Mouse (Mus musculus): ENCODE data around the gene Cacna1s. TPM values are rescaled to one million over a fixed set of nuclear protein-coding genes. Genes with fewer than 3 reads are reported as not detected.

Cacna1s gene
- polyA plus RNA-seq, 1 experiment from 2014 or later, result not detected

- H3K4me1 ChIP-seq (ENCODE audit: control insufficient read depth, insufficient read depth, low read length), result peaks cover 39% of the 10 kb centered on the region
- no peak overlapping the region for H3K4me2 ChIP-seq (replicated peaks; ENCODE audit: low read depth, low read length)
- H3K36me3 ChIP-seq (ENCODE audit: control insufficient read depth, insufficient read depth, low read length), result no peaks in the 10 kb centered on the region
- no peaks in the 10 kb centered on the region for H3K27me3 ChIP-seq (ENCODE audit: control insufficient read depth, insufficient read depth, low read length)
- no peak overlapping the region for H3K4me3 ChIP-seq (ENCODE audit: low read length)
- no peak overlapping the region for H3K27ac ChIP-seq (ENCODE audit: low read depth, low read length)
- no peak overlapping the region for H3K9ac ChIP-seq (ENCODE audit: low read depth, low read length)
- no peak for ATAC-seq (ENCODE audit: low FRiP score, low TSS enrichment)
- 49% methylated on average over 6 of the region's 6 CpGs for WGBS
- no peaks in the 10 kb centered on the region for H3K9me3 ChIP-seq (ENCODE audit: control insufficient read depth, low read length)
Measured at GRCm38 (mm10) chr1:136142336-136142735, 89.8 kb downstream of the Cacna1s start.

- no peak overlapping the region for H3K9ac ChIP-seq (ENCODE audit: low read depth, low read length)
- ATAC-seq (ENCODE audit: low FRiP score, low TSS enrichment), result no peak
- H3K4me1 ChIP-seq (ENCODE audit: control insufficient read depth, insufficient read depth, low read length), result peaks cover 27% of the 10 kb centered on the region
- H3K4me3 ChIP-seq (ENCODE audit: low read length), result no peak overlapping the region
- peaks cover 4% of the 10 kb centered on the region; the same call in 1 of the 2 replicates for H3K36me3 ChIP-seq (ENCODE audit: control insufficient read depth, insufficient read depth, low read length)
- H3K9me3 ChIP-seq (ENCODE audit: control insufficient read depth, low read length), result no peaks in the 10 kb centered on the region
- H3K4me2 ChIP-seq (replicated peaks; ENCODE audit: low read depth, low read length), result no peak overlapping the region
- 89% methylated on average over 10 of the region's 10 CpGs for WGBS
- no peak overlapping the region for H3K27ac ChIP-seq (ENCODE audit: low read depth, low read length)
- H3K27me3 ChIP-seq (ENCODE audit: control insufficient read depth, insufficient read depth, low read length), result no peaks in the 10 kb centered on the region
Measured at GRCm38 (mm10) chr1:136143514-136143913, 91.0 kb downstream of the Cacna1s start.

- no peak overlapping the region for H3K9ac ChIP-seq (ENCODE audit: low read depth, low read length)
- WGBS, result 95% methylated on average over 9 of the region's 9 CpGs
- no peak overlapping the region for H3K4me2 ChIP-seq (replicated peaks; ENCODE audit: low read depth, low read length)
- no peak overlapping the region for H3K27ac ChIP-seq (ENCODE audit: low read depth, low read length)
- H3K4me1 ChIP-seq (ENCODE audit: control insufficient read depth, insufficient read depth, low read length), result no peaks in the 10 kb centered on the region
- H3K9me3 ChIP-seq (ENCODE audit: control insufficient read depth, low read length), result no peaks in the 10 kb centered on the region
- H3K4me3 ChIP-seq (ENCODE audit: low read length), result no peak overlapping the region
- H3K36me3 ChIP-seq (ENCODE audit: control insufficient read depth, insufficient read depth, low read length), result peaks cover 12% of the 10 kb centered on the region
- ATAC-seq (ENCODE audit: low FRiP score, low TSS enrichment), result no peak
- H3K27me3 ChIP-seq (ENCODE audit: control insufficient read depth, insufficient read depth, low read length), result no peaks in the 10 kb centered on the region
Measured at GRCm38 (mm10) chr1:136149702-136150101, 97.2 kb downstream of the Cacna1s start.

GRCm38 (mm10) chr1:136151371-136151770 is 98.8 kb downstream of the Cacna1s start:
- no peak for ATAC-seq (ENCODE audit: low FRiP score, low TSS enrichment)

GRCm38 (mm10) chr1:136156304-136156703 is 103.8 kb downstream of the Cacna1s start:
- ATAC-seq (ENCODE audit: low FRiP score, low TSS enrichment), result no peak
- Histone ChIP-seq H3K4me3 (ENCODE audit: low read length) (no peak overlapping the region), H3K27me3 (ENCODE audit: control insufficient read depth, insufficient read depth, low read length) (no peaks in the 10 kb centered on the region), H3K9ac (ENCODE audit: low read depth, low read length) (no peak overlapping the region), H3K4me1 (ENCODE audit: control insufficient read depth, insufficient read depth, low read length) (no peaks in the 10 kb centered on the region), H3K9me3 (ENCODE audit: control insufficient read depth, low read length) (no peaks in the 10 kb centered on the region), H3K4me2 (replicated peaks; ENCODE audit: low read depth, low read length) (no peak overlapping the region), H3K27ac (ENCODE audit: low read depth, low read length) (no peak overlapping the region), H3K36me3 (ENCODE audit: control insufficient read depth, insufficient read depth, low read length) (peaks cover 15% of the 10 kb centered on the region; the same call in 1 of the 2 replicates)
- WGBS, result 89% methylated on average over 4 of the region's 4 CpGs

More at GRCm38 (mm10) chr1:136151371-136151770, 98.8 kb downstream of the Cacna1s start:
- H3K9me3 ChIP-seq (ENCODE audit: control insufficient read depth, low read length), result no peaks in the 10 kb centered on the region
- H3K4me3 ChIP-seq (ENCODE audit: low read length), result no peak overlapping the region
- H3K27me3 ChIP-seq (ENCODE audit: control insufficient read depth, insufficient read depth, low read length), result no peaks in the 10 kb centered on the region
- no peak overlapping the region for H3K4me2 ChIP-seq (replicated peaks; ENCODE audit: low read depth, low read length)
- peaks cover 15% of the 10 kb centered on the region for H3K36me3 ChIP-seq (ENCODE audit: control insufficient read depth, insufficient read depth, low read length)
- no peaks in the 10 kb centered on the region for H3K4me1 ChIP-seq (ENCODE audit: control insufficient read depth, insufficient read depth, low read length)
- 83% methylated on average over 8 of the region's 8 CpGs for WGBS
- H3K9ac ChIP-seq (ENCODE audit: low read depth, low read length), result no peak overlapping the region
- H3K27ac ChIP-seq (ENCODE audit: low read depth, low read length), result no peak overlapping the region

- Histone ChIP-seq H3K36me3 (ENCODE audit: control insufficient read depth, insufficient read depth, low read length) (peaks cover 15% of the 10 kb centered on the region; the same call in 1 of the 2 replicates), H3K4me3 (ENCODE audit: low read length) (no peak overlapping the region), H3K9me3 (ENCODE audit: control insufficient read depth, low read length) (no peaks in the 10 kb centered on the region), H3K4me2 (replicated peaks; ENCODE audit: low read depth, low read length) (no peak overlapping the region), H3K4me1 (ENCODE audit: control insufficient read depth, insufficient read depth, low read length) (no peaks in the 10 kb centered on the region), H3K27me3 (ENCODE audit: control insufficient read depth, insufficient read depth, low read length) (no peaks in the 10 kb centered on the region), H3K27ac (ENCODE audit: low read depth, low read length) (no peak overlapping the region), H3K9ac (ENCODE audit: low read depth, low read length) (no peak overlapping the region)
- ATAC-seq (ENCODE audit: low FRiP score, low TSS enrichment), result no peak
- 93% methylated on average over 4 of the region's 4 CpGs for WGBS
Measured at GRCm38 (mm10) chr1:136156951-136157350, 104.4 kb downstream of the Cacna1s start.

- peaks cover 27% of the 10 kb centered on the region; the same call in 1 of the 2 replicates for H3K36me3 ChIP-seq (ENCODE audit: control insufficient read depth, insufficient read depth, low read length)
Measured at GRCm38 (mm10) chr1:136159830-136160229, 107.3 kb downstream of the Cacna1s start.

GRCm38 (mm10) chr1:136160297-136160696 is 107.7 kb downstream of the Cacna1s start:
- H3K9ac ChIP-seq (ENCODE audit: low read depth, low read length), result no peak overlapping the region
- H3K4me1 ChIP-seq (ENCODE audit: control insufficient read depth, insufficient read depth, low read length), result no peaks in the 10 kb centered on the region
- no peak overlapping the region for H3K4me2 ChIP-seq (replicated peaks; ENCODE audit: low read depth, low read length)
- H3K27ac ChIP-seq (ENCODE audit: low read depth, low read length), result no peak overlapping the region
- ATAC-seq (ENCODE audit: low FRiP score, low TSS enrichment), result no peak
- H3K36me3 ChIP-seq (ENCODE audit: control insufficient read depth, insufficient read depth, low read length), result peaks cover 29% of the 10 kb centered on the region; the same call in 1 of the 2 replicates
- 92% methylated on average over 12 of the region's 12 CpGs for WGBS
- H3K9me3 ChIP-seq (ENCODE audit: control insufficient read depth, low read length), result no peaks in the 10 kb centered on the region
- H3K27me3 ChIP-seq (ENCODE audit: control insufficient read depth, insufficient read depth, low read length), result no peaks in the 10 kb centered on the region
- H3K4me3 ChIP-seq (ENCODE audit: low read length), result no peak overlapping the region

More at GRCm38 (mm10) chr1:136159830-136160229, 107.3 kb downstream of the Cacna1s start:
- Histone ChIP-seq H3K4me3 (ENCODE audit: low read length) (no peak overlapping the region), H3K4me1 (ENCODE audit: control insufficient read depth, insufficient read depth, low read length) (no peaks in the 10 kb centered on the region), H3K27ac (ENCODE audit: low read depth, low read length) (no peak overlapping the region), H3K9me3 (ENCODE audit: control insufficient read depth, low read length) (no peaks in the 10 kb centered on the region), H3K27me3 (ENCODE audit: control insufficient read depth, insufficient read depth, low read length) (no peaks in the 10 kb centered on the region), H3K4me2 (replicated peaks; ENCODE audit: low read depth, low read length) (no peak overlapping the region), H3K9ac (ENCODE audit: low read depth, low read length) (no peak overlapping the region)
- WGBS, result 52% methylated on average over 12 of the region's 12 CpGs
- ATAC-seq (ENCODE audit: low FRiP score, low TSS enrichment), result no peak

- Histone ChIP-seq H3K4me3 (ENCODE audit: low read length) (no peak overlapping the region), H3K27ac (ENCODE audit: low read depth, low read length) (no peak overlapping the region), H3K27me3 (ENCODE audit: control insufficient read depth, insufficient read depth, low read length) (no peaks in the 10 kb centered on the region), H3K9me3 (ENCODE audit: control insufficient read depth, low read length) (no peaks in the 10 kb centered on the region), H3K9ac (ENCODE audit: low read depth, low read length) (no peak overlapping the region), H3K4me1 (ENCODE audit: control insufficient read depth, insufficient read depth, low read length) (no peaks in the 10 kb centered on the region), H3K4me2 (replicated peaks; ENCODE audit: low read depth, low read length) (no peak overlapping the region), H3K36me3 (ENCODE audit: control insufficient read depth, insufficient read depth, low read length) (peaks cover 29% of the 10 kb centered on the region; the same call in 1 of the 2 replicates)
- no peak for ATAC-seq (ENCODE audit: low FRiP score, low TSS enrichment)
- WGBS, result 86% methylated on average over 6 of the region's 6 CpGs
Measured at GRCm38 (mm10) chr1:136160930-136161329, 108.4 kb downstream of the Cacna1s start.
